Mouse (Mus musculus): ENCODE measurements around the gene Lasp1.
"Not testable (repeated sequence)": the region's sequence is repeated elsewhere in the genome, so short reads cannot be mapped to it uniquely, and the experiment has no call there.

Lasp1 gene

GRCm38 (mm10) chr11:97829365-97829764 lies 30.6 kb downstream of the Lasp1 start:
- no peak for DNase-seq (ENCODE audit: low spot score)

GRCm38 (mm10) chr11:97829913-97830476 lies 31.2 kb downstream of the Lasp1 start:
- no peak for DNase-seq (ENCODE audit: low spot score)

- no peak for DNase-seq (ENCODE audit: low spot score)
These were observed 31.7 kb downstream of the Lasp1 start for GRCm38 (mm10) chr11:97830501-97830900.

- no peak for DNase-seq (ENCODE audit: low spot score)
These were observed 33.2 kb downstream of the Lasp1 start for GRCm38 (mm10) chr11:97832001-97832400.

- no peak for DNase-seq (ENCODE audit: low spot score)
These were observed 34.6 kb downstream of the Lasp1 start for GRCm38 (mm10) chr11:97833352-97833751.

GRCm38 (mm10) chr11:97836541-97836940 lies 37.7 kb downstream of the Lasp1 start:
- no peak for DNase-seq (ENCODE audit: low spot score)

GRCm38 (mm10) chr11:97837051-97837450 lies 38.3 kb downstream of the Lasp1 start:
- not testable (repeated sequence) for DNase-seq (ENCODE audit: low spot score)

- DNase-seq (ENCODE audit: low spot score), result no peak
These were observed 38.9 kb downstream of the Lasp1 start for GRCm38 (mm10) chr11:97837641-97838149.

- DNase-seq (ENCODE audit: low spot score), result no peak
These were observed 40.1 kb downstream of the Lasp1 start for GRCm38 (mm10) chr11:97838779-97839440.

- DNase-seq (ENCODE audit: low spot score), result no peak
These were observed 40.8 kb downstream of the Lasp1 start for GRCm38 (mm10) chr11:97839441-97840134.

GRCm38 (mm10) chr11:97840135-97840490 lies 41.3 kb downstream of the Lasp1 start:
- DNase-seq (ENCODE audit: low spot score), result no peak

- DNase-seq (ENCODE audit: low spot score), result peak; percentile 85
These were observed 41.7 kb downstream of the Lasp1 start, which contains the start of gene B230217C12Rik for GRCm38 (mm10) chr11:97840539-97840954. Gene B230217C12Rik, plus strand, starts transcription at chr11:97840780.

GRCm38 (mm10) chr11:97840991-97841661 lies 42.3 kb downstream of the Lasp1 start:
- peak; percentile 94 for DNase-seq (ENCODE audit: low spot score)

- no peak for DNase-seq (ENCODE audit: low spot score)
These were observed 43.2 kb downstream of the Lasp1 start for GRCm38 (mm10) chr11:97842001-97842400.

GRCm38 (mm10) chr11:97850367-97850766 lies 51.6 kb downstream of the Lasp1 start:
- no peak for DNase-seq (ENCODE audit: low spot score)

GRCm38 (mm10) chr11:97851601-97852000 lies 52.8 kb downstream of the Lasp1 start:
- DNase-seq (ENCODE audit: low spot score), result no peak

- DNase-seq (ENCODE audit: low spot score), result no peak
These were observed 56.7 kb downstream of the Lasp1 start for GRCm38 (mm10) chr11:97855473-97855872.

GRCm38 (mm10) chr11:97862148-97862547 lies 63.3 kb downstream of the Lasp1 start:
- DNase-seq (ENCODE audit: low spot score), result no peak

- no peak for DNase-seq (ENCODE audit: low spot score)
These were observed 66.6 kb downstream of the Lasp1 start for GRCm38 (mm10) chr11:97865421-97865820.

GRCm38 (mm10) chr11:97866091-97866888 lies 67.5 kb downstream of the Lasp1 start:
- no peak for DNase-seq (ENCODE audit: low spot score)

- no peak for DNase-seq (ENCODE audit: low spot score)
These were observed 68.8 kb downstream of the Lasp1 start for GRCm38 (mm10) chr11:97867591-97867990.

- not testable (repeated sequence) for DNase-seq (ENCODE audit: low spot score)
These were observed 73.6 kb downstream of the Lasp1 start for GRCm38 (mm10) chr11:97872378-97872777.

Data from embryo, embryonic 10 days (tissue).